Mouse (Mus musculus): Measurements from ENCODE around the gene Prr18. TPM values are rescaled to one million over a fixed set of nuclear protein-coding genes. Genes with fewer than 3 reads are reported as not detected.
A peak's percentile ranks its signal among the peaks of the same experiment; 100 is the strongest.

Prr18 gene
- polyA plus RNA-seq, 1 experiment from 2014 or later: 0.17 TPM

- Histone ChIP-seq H3K4me1 (ENCODE audit: control insufficient read depth, insufficient read depth, low read length) (no peaks in the 10 kb centered on the region), H3K4me2 (ENCODE audit: low read depth, low read length) (no peak overlapping the region), H3K4me3 (ENCODE audit: low read length) (no peak overlapping the region), H3K27me3 (replicated peaks; ENCODE audit: control insufficient read depth, insufficient read depth, low read length) (no peaks in the 10 kb centered on the region), H3K9ac (ENCODE audit: low read depth, low read length) (no peak overlapping the region), H3K9me3 (ENCODE audit: control insufficient read depth, low read length) (no peaks in the 10 kb centered on the region), H3K27ac (ENCODE audit: low read length) (no peak overlapping the region), H3K36me3 (ENCODE audit: control insufficient read depth, insufficient read depth, low read length) (0 out of 2 replicates have a peak, but pooled peaks cover 4% of the 10 kb centered on the region)
- 73% methylated on average over 5 of the region's 5 CpGs for WGBS
- no peak for ATAC-seq
Observed at GRCm38 (mm10) chr17:8330602-8331001, 6.7 kb upstream of the Prr18 start.

- Histone ChIP-seq H3K9me3 (ENCODE audit: control insufficient read depth, low read length) (no peaks in the 10 kb centered on the region; the same call in 1 of the 2 replicates), H3K27ac (ENCODE audit: low read length) (no peak overlapping the region), H3K4me1 (ENCODE audit: control insufficient read depth, insufficient read depth, low read length) (peaks cover 14% of the 10 kb centered on the region; the same call in 1 of the 2 replicates), H3K9ac (ENCODE audit: low read depth, low read length) (no peak overlapping the region), H3K36me3 (ENCODE audit: control insufficient read depth, insufficient read depth, low read length) (no peaks in the 10 kb centered on the region), H3K4me2 (ENCODE audit: low read depth, low read length) (peak overlapping the region; percentile 99; the same call in 1 of the 2 replicates), H3K27me3 (replicated peaks; ENCODE audit: control insufficient read depth, insufficient read depth, low read length) (peaks cover 36% of the 10 kb centered on the region), H3K4me3 (ENCODE audit: low read length) (no peak overlapping the region)
- ATAC-seq: no peak
- 28% methylated on average over 8 of the region's 8 CpGs for WGBS
Observed at GRCm38 (mm10) chr17:8339666-8340374, 2.6 kb downstream of the Prr18 start.

GRCm38 (mm10) chr17:8340407-8341359 lies 3.4 kb downstream of the Prr18 start:
- H3K27ac ChIP-seq (ENCODE audit: low read length): no peak overlapping the region
- under 1% methylated on average over 73 of the region's 92 CpGs for WGBS
- H3K36me3 ChIP-seq (ENCODE audit: control insufficient read depth, insufficient read depth, low read length): no peaks in the 10 kb centered on the region
- H3K4me3 ChIP-seq (ENCODE audit: low read length): peak overlapping the region; percentile 59
- peak overlapping the region; percentile 68 for H3K9ac ChIP-seq (ENCODE audit: low read depth, low read length)
- H3K9me3 ChIP-seq (ENCODE audit: control insufficient read depth, low read length): no peaks in the 10 kb centered on the region; the same call in 1 of the 2 replicates
- H3K4me2 ChIP-seq (ENCODE audit: low read depth, low read length): peak overlapping the region; percentile 99
- H3K4me1 ChIP-seq (ENCODE audit: control insufficient read depth, insufficient read depth, low read length): peaks cover 14% of the 10 kb centered on the region; the same call in 1 of the 2 replicates
- ATAC-seq: peak; percentile 64
- peaks cover 36% of the 10 kb centered on the region for H3K27me3 ChIP-seq (replicated peaks; ENCODE audit: control insufficient read depth, insufficient read depth, low read length)

- peak overlapping the region; percentile 68 for H3K9ac ChIP-seq (ENCODE audit: low read depth, low read length)
- no peaks in the 10 kb centered on the region; the same call in 1 of the 2 replicates for H3K9me3 ChIP-seq (ENCODE audit: control insufficient read depth, low read length)
- peak; percentile 36 for ATAC-seq
- WGBS: 19% methylated on average over 37 of the region's 46 CpGs
- peaks cover 36% of the 10 kb centered on the region for H3K27me3 ChIP-seq (replicated peaks; ENCODE audit: control insufficient read depth, insufficient read depth, low read length)
- peak overlapping the region; percentile 99 for H3K4me2 ChIP-seq (ENCODE audit: low read depth, low read length)
- no peak overlapping the region for H3K27ac ChIP-seq (ENCODE audit: low read length)
- no peaks in the 10 kb centered on the region for H3K36me3 ChIP-seq (ENCODE audit: control insufficient read depth, insufficient read depth, low read length)
- peaks cover 14% of the 10 kb centered on the region; the same call in 1 of the 2 replicates for H3K4me1 ChIP-seq (ENCODE audit: control insufficient read depth, insufficient read depth, low read length)
- H3K4me3 ChIP-seq (ENCODE audit: low read length): peak overlapping the region; percentile 59
Observed at GRCm38 (mm10) chr17:8341360-8341963, 4.2 kb downstream of the Prr18 start.

GRCm38 (mm10) chr17:8342706-8343105 lies 5.4 kb downstream of the Prr18 start:
- WGBS: 36% methylated on average over 5 of the region's 5 CpGs
- peak; percentile 45; the same call in 1 of the 2 replicates for ATAC-seq
- Histone ChIP-seq H3K27ac (ENCODE audit: low read length) (no peak overlapping the region), H3K9ac (ENCODE audit: low read depth, low read length) (no peak overlapping the region), H3K36me3 (ENCODE audit: control insufficient read depth, insufficient read depth, low read length) (no peaks in the 10 kb centered on the region), H3K4me3 (ENCODE audit: low read length) (no peak overlapping the region), H3K27me3 (replicated peaks; ENCODE audit: control insufficient read depth, insufficient read depth, low read length) (peaks cover 36% of the 10 kb centered on the region), H3K4me2 (ENCODE audit: low read depth, low read length) (no peak overlapping the region), H3K9me3 (ENCODE audit: control insufficient read depth, low read length) (no peaks in the 10 kb centered on the region; the same call in 1 of the 2 replicates), H3K4me1 (ENCODE audit: control insufficient read depth, insufficient read depth, low read length) (peaks cover 14% of the 10 kb centered on the region; the same call in 1 of the 2 replicates)

GRCm38 (mm10) chr17:8343416-8343815 lies 6.2 kb downstream of the Prr18 start:
- WGBS: 77% methylated on average over 6 of the region's 6 CpGs
- ATAC-seq: no peak
- Histone ChIP-seq H3K4me2 (ENCODE audit: low read depth, low read length) (no peak overlapping the region), H3K4me1 (ENCODE audit: control insufficient read depth, insufficient read depth, low read length) (peaks cover 14% of the 10 kb centered on the region; the same call in 1 of the 2 replicates), H3K27me3 (replicated peaks; ENCODE audit: control insufficient read depth, insufficient read depth, low read length) (peaks cover 36% of the 10 kb centered on the region), H3K4me3 (ENCODE audit: low read length) (no peak overlapping the region), H3K36me3 (ENCODE audit: control insufficient read depth, insufficient read depth, low read length) (no peaks in the 10 kb centered on the region), H3K9me3 (ENCODE audit: control insufficient read depth, low read length) (no peaks in the 10 kb centered on the region; the same call in 1 of the 2 replicates), H3K9ac (ENCODE audit: low read depth, low read length) (no peak overlapping the region), H3K27ac (ENCODE audit: low read length) (no peak overlapping the region)

GRCm38 (mm10) chr17:8347765-8348285 lies 10.6 kb downstream of the Prr18 start:
- Histone ChIP-seq H3K4me1 (ENCODE audit: control insufficient read depth, insufficient read depth, low read length) (0 out of 2 replicates have a peak, but pooled peaks cover under 1% of the 10 kb centered on the region), H3K4me2 (ENCODE audit: low read depth, low read length) (no peak overlapping the region), H3K36me3 (ENCODE audit: control insufficient read depth, insufficient read depth, low read length) (no peaks in the 10 kb centered on the region), H3K27ac (ENCODE audit: low read length) (no peak overlapping the region), H3K9me3 (ENCODE audit: control insufficient read depth, low read length) (no peaks in the 10 kb centered on the region; the same call in 1 of the 2 replicates), H3K27me3 (replicated peaks; ENCODE audit: control insufficient read depth, insufficient read depth, low read length) (no peaks in the 10 kb centered on the region; the same call in 1 of the 2 replicates), H3K4me3 (ENCODE audit: low read length) (no peak overlapping the region), H3K9ac (ENCODE audit: low read depth, low read length) (no peak overlapping the region)
- WGBS: 80% methylated on average over 5 of the region's 5 CpGs
- no peak for ATAC-seq

- WGBS: 89% methylated on average over 4 of the region's 4 CpGs
- Histone ChIP-seq H3K9me3 (ENCODE audit: control insufficient read depth, low read length) (no peaks in the 10 kb centered on the region), H3K4me2 (ENCODE audit: low read depth, low read length) (no peak overlapping the region), H3K4me3 (ENCODE audit: low read length) (no peak overlapping the region), H3K4me1 (ENCODE audit: control insufficient read depth, insufficient read depth, low read length) (no peaks in the 10 kb centered on the region), H3K36me3 (ENCODE audit: control insufficient read depth, insufficient read depth, low read length) (no peaks in the 10 kb centered on the region), H3K27ac (ENCODE audit: low read length) (no peak overlapping the region), H3K27me3 (replicated peaks; ENCODE audit: control insufficient read depth, insufficient read depth, low read length) (no peaks in the 10 kb centered on the region), H3K9ac (ENCODE audit: low read depth, low read length) (no peak overlapping the region)
- no peak for ATAC-seq
Observed at GRCm38 (mm10) chr17:8348941-8349340, 11.7 kb downstream of the Prr18 start.
